Mouse (Mus musculus): ENCODE measurements around the gene Tfec.

Gene Tfec

GRCm38 (mm10) chr6:16898251-16898862 lies at the start of gene Tfec:
TSS of gene Tfec (minus strand) at chr6:16898441.
- no peak for DNase-seq (ENCODE audit: low spot score)

DNA sequence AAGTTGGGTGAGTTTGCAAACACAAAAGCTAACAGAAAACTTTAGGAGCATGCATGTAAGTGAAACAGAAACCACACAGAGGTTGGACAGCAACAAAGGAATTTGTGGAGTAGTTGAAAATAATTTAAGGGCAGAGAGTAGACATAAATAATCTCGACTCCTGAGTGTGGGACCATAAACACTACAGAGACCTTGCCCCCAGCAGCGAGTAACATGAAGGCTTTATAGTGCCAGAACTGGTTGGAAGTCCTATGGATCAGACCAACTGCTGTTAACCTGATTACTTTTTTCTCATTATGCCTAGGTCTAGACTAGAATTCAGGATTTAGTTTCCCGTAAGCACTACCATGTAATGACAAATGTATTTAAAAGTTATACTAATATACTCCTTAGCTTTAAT lies 49.6 kb upstream of the Tfec start:
- DNase-seq (ENCODE audit: low spot score): no peak

GRCm38 (mm10) chr6:16943513-16943912 lies 45.3 kb upstream of the Tfec start:
- DNase-seq (ENCODE audit: low spot score): no peak

DNA sequence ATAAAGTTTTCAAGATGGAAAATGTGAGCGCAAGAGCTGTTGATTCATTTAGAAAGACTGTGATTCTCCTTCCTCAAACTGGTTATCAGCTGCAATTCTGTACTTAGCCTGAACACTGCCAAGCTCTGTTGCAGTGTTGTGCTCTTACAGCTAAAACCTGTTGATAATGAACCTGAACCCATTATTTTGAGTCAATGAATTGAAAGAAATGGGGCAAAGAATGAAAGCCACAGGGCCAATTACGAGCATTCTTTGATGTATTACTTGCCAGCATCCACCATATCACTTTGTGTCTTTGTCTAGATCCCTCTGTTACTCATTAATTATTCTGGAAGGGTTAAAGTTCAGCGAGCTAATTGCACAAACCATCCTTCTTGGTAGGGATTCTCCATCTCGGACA lies 44.2 kb upstream of the Tfec start:
- DNase-seq (ENCODE audit: low spot score): no peak

DNA sequence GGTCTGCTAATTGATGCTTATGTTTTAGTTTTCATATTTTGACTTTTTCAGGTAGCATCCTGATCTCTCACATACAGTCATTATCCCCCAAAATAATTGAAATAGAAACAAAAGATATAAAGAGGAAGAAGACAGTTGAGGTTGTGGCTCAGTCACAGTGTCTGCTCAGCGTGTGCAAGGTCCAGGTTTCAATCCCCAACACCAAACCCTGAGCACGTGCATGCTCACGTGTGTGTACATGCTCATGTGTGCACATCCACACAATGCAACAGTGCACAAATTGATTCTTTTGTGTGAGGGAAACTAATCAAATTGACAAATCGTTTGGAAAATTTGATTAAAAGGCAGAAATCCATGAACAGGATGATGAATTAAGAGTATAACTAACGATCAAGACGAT lies 32.8 kb upstream of the Tfec start:
- no peak for DNase-seq (ENCODE audit: low spot score)

DNA sequence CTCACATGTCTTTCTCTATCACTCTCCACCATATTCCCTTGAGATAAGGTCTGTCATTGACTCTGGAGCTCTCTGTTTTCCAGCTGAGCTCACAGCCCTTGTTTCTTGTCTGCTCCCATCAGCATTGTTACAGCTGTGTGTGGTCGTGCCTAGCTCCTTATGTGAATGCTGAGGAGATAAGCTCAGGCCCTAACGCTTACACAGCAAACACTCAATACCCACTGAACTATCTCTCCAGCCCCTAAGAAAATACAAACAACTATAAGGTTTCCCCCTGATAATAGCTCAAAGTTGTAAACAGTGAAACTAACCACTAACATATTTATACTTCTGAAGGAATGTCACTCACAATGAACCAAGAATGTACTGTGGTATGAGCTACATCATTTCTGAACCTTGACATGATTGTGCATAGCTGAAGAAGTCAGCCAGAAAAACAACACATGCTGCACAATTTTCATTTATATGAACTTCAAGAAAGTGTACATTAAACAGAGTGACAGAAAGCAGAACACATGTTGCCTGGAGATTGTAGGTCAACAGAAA lies 21.9 kb upstream of the Tfec start:
- no peak for DNase-seq (ENCODE audit: low spot score)

GRCm38 (mm10) chr6:16891819-16892218 lies 6.4 kb downstream of the Tfec start:
- no peak for DNase-seq (ENCODE audit: low spot score)

DNA sequence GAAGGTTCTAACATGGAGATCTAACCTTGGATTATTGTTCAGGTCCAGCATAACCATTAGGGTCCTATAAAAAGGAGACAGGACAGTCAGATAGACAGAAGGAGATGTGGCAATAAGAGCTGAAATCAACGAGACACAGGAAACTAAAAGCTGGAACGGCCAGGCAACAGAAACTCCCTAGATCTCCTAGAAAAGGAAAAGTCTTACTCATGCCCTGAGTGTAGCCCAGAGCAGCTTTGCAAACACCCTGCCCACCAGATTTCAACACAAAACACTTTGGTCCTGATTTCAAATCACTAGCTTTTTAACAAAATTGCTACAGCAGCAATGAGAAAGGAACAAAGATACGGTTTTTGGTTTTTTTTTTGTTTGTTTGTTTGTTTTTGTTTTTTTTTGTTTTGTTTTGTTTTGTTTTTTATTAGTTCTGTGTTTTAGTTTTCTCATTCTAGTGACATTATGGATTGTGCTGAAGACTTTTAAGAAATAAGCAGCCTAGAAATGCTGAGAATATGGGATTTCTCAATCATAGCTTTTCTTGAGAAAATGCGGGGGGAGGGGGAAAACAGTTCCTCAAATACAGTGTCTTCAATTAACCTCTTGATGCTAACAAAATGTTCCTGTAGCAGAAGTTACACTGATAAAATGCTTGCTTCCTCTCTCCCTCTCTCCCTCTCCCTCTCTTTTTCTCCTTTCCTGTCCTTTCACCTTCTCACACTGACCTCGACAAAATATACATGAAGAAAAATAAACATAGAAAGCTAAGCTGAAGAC lies 14.5 kb downstream of the Tfec start:
- no peak for DNase-seq (ENCODE audit: low spot score)

DNA sequence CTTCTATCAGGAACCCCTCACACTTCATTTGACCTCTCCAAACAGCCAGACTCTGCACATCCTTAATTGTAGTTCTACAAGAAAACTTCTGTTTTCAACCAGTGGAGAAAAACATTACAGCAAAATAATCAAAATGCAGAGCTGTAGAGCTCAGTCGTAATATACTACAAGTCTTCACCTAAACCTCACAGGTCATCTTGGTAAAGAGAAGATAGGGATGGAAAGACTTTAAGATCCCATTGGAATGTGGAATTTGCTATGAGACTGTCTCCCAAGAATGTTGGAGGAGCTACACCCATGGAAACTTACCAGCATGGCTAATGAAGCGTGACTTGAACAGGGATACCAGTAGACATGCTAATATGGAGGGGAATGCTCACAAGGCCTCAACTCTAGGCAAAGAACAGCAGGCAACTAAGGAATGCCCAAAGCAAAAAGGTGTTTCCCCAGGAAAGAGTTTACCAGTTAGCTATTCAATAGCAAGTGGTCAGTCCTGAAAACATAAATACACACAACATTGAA lies 24.2 kb downstream of the Tfec start:
- DNase-seq (ENCODE audit: low spot score): no peak

DNA sequence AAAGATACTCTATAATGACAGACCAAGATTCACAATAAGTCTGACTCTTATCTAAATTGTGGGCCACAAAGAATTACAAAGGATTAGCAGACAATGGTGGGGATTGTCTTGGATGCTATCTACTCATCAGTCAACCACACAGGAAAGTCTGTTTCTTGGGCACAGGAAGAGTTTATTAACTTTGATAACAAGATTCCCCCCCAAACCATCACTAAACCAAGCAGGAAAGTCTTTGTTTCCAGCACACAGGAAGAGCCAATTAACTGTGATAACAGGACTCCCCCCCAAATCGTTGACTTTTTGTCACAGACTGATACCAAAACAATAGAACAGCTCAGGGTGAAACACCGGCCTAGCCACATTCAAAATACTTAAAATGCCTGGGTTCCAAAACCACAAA lies 28.2 kb downstream of the Tfec start:
- no peak for DNase-seq (ENCODE audit: low spot score)

DNA sequence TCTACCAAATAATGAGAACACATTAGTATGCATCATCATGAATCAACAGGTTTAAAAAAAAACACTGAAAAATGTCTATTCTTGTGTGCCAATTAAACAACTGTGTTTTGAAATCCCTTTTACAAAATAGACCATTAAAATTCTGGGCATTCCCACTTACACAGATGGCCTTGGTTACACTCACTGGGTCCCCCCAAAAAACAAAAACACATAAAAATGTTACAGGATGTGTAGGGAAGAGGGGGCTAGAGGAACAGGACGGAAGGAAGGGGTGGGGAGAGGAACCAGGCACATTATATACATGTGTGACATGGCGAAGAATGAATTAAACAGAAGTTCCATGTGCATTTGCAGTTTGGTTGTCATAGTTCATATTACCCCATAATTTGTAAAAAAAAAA lies 29.9 kb downstream of the Tfec start:
- no peak for DNase-seq (ENCODE audit: low spot score)

- DNase-seq (ENCODE audit: low spot score): no peak
Measured at GRCm38 (mm10) chr6:16862753-16863508, 35.3 kb downstream of the Tfec start.

DNA sequence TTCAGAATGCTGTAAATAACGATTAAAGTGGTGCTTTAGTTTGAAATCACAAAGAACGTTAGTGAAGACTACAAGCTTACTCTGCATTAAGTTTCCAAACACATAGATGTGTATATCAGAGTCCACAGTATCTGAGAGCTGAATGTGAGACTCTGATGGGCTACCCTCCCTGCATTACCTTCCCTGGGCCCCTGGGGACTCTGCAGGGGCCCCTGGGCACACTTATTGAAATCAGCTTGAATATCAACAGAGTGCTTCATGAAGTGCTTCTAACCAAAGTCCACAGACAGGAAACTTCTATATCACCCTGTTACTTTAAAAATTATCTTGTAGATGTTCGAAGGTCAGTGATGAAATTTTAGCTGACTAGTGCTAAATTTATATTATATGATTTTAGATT lies 36.2 kb downstream of the Tfec start:
- no peak for DNase-seq (ENCODE audit: low spot score)

- no peak for DNase-seq (ENCODE audit: low spot score)
Measured at GRCm38 (mm10) chr6:16855879-16856545, 42.2 kb downstream of the Tfec start.

GRCm38 (mm10) chr6:16854977-16855376 lies 43.3 kb downstream of the Tfec start:
- no peak for DNase-seq (ENCODE audit: low spot score)

DNA sequence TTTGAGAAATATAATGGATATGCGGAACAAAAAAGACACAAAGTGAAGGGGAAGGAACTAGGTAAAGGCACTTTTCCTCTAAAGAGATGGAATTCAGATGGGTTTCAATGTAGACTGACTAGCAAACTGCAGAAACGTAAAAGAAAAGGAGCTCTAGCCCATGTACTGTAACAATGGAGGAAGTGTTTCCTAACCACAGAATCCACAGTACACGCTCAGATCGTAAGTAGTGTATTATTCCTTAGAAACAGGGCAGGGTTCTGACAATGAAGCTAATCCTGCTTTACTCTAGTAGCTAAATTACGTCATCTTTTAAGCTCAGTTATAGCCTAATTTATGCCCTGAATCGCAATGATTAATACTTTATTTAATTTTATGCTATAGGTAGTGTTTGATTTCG lies 51.7 kb downstream of the Tfec start:
- no peak for DNase-seq (ENCODE audit: low spot score)

GRCm38 (mm10) chr6:16835631-16836030 lies 62.6 kb downstream of the Tfec start:
- DNase-seq (ENCODE audit: low spot score): no peak

GRCm38 (mm10) chr6:16828304-16828703 lies 69.9 kb downstream of the Tfec start:
- no peak for DNase-seq (ENCODE audit: low spot score)

DNA sequence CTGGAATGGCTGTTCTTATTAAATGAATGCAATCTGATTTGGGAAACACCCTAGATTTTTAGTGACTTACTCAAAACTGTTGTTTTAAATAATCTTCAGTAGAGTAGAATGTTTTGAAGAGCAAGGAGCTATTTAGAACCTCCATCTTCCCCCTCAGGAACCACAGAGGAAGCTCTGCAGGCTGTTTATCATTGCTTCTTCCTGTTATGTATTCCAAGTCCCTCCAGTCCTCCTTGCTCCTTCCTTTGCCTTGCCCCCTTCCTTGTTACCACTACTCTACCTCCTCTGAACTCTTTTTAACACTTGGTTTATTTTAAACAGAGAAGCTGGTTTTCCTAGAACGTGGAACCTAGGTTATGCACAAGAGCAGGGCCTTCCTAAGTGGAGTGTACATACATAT lies 76.3 kb downstream of the Tfec start:
- DNase-seq (ENCODE audit: low spot score): no peak

DNA sequence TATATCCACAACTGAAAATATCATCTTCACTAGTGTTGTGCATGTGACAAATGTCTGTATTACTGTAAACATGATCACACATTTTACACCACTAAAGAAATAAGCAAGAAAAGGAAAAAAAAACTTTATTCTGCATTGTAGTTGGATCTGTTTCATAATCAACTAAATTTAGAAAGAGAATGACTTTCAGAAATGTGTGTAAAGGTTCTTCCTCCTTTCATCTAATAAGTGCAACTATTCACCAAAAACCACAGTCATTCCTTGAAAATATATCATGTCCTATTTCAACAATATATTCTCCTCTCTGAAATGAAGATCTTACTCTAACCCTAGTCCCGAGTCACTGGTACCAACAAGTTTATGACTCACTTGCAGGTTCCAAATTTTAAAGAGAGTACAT lies 91.9 kb downstream of the Tfec start:
- no peak for DNase-seq (ENCODE audit: low spot score)

- peak; percentile 28 for DNase-seq (ENCODE audit: low spot score)
Measured at GRCm38 (mm10) chr6:16797669-16798068, 100.6 kb downstream of the Tfec start.

GRCm38 (mm10) chr6:16796914-16797313 lies 101.3 kb downstream of the Tfec start:
- no peak for DNase-seq (ENCODE audit: low spot score)
